Mouse (Mus musculus): ENCODE results near the gene Fam53b. TPM values are rescaled to one million over a fixed set of nuclear protein-coding genes. Genes with fewer than 3 reads are reported as not detected.
A peak's percentile ranks its signal among the peaks of the same experiment; 100 is the strongest.
"Not testable (repeated sequence)": the region's sequence is repeated elsewhere in the genome, so short reads cannot be mapped to it uniquely, and the experiment has no call there.

Fam53b gene
- polyA plus RNA-seq, 1 experiment from 2014 or later: 31.1 TPM

- Histone ChIP-seq H3K4me2 (no peak overlapping the region), H3K4me3 (no peak overlapping the region), H3K9ac (no peak overlapping the region), H3K36me3 (ENCODE audit: poor library complexity, severe bottlenecking) (no peaks in the 10 kb centered on the region), H3K27me3 (no peaks in the 10 kb centered on the region), H3K9me3 (replicated peaks) (no peaks in the 10 kb centered on the region), H3K27ac (no peak overlapping the region), H3K4me1 (0 out of 2 replicates have a peak, but pooled peaks cover 5% of the 10 kb centered on the region)
- ATAC-seq: no peak
- WGBS: 89% methylated on average over 2 of the region's 2 CpGs
Measured at GRCm38 (mm10) chr7:132675922-132676321, 137.8 kb downstream of the Fam53b start.

- WGBS: 59% methylated on average over 17 of the region's 17 CpGs
- no peak overlapping the region for H3K27ac ChIP-seq
- no peaks in the 10 kb centered on the region for H3K27me3 ChIP-seq
- no peak for ATAC-seq
- no peaks in the 10 kb centered on the region for H3K9me3 ChIP-seq (replicated peaks)
- no peak overlapping the region for H3K4me3 ChIP-seq
- no peak overlapping the region for H3K4me2 ChIP-seq
- 0 out of 2 replicates have a peak, but pooled peaks cover 5% of the 10 kb centered on the region for H3K4me1 ChIP-seq
- H3K36me3 ChIP-seq (ENCODE audit: poor library complexity, severe bottlenecking): no peaks in the 10 kb centered on the region
- no peak overlapping the region for H3K9ac ChIP-seq
Measured at GRCm38 (mm10) chr7:132673931-132674755, 139.5 kb downstream of the Fam53b start.

GRCm38 (mm10) chr7:132672481-132672959 lies 141.2 kb downstream of the Fam53b start:
- no peak for ATAC-seq
- no peaks in the 10 kb centered on the region for H3K27me3 ChIP-seq

GRCm38 (mm10) chr7:132670863-132671165 lies 142.9 kb downstream of the Fam53b start:
- Histone ChIP-seq H3K27ac (no peak overlapping the region), H3K4me3 (no peak overlapping the region), H3K4me1 (peaks cover 16% of the 10 kb centered on the region), H3K9me3 (replicated peaks) (no peaks in the 10 kb centered on the region), H3K4me2 (no peak overlapping the region), H3K36me3 (ENCODE audit: poor library complexity, severe bottlenecking) (no peaks in the 10 kb centered on the region), H3K27me3 (no peaks in the 10 kb centered on the region), H3K9ac (no peak overlapping the region)
- WGBS: 87% methylated on average over 3 of the region's 3 CpGs
- ATAC-seq: no peak

More at GRCm38 (mm10) chr7:132672481-132672959, 141.2 kb downstream of the Fam53b start:
- Histone ChIP-seq H3K4me2 (no peak overlapping the region), H3K9ac (no peak overlapping the region), H3K27ac (no peak overlapping the region), H3K36me3 (ENCODE audit: poor library complexity, severe bottlenecking) (no peaks in the 10 kb centered on the region), H3K9me3 (replicated peaks) (no peaks in the 10 kb centered on the region), H3K4me3 (no peak overlapping the region), H3K4me1 (peaks cover 9% of the 10 kb centered on the region; the same call in 1 of the 2 replicates)
- WGBS: 76% methylated on average over 7 of the region's 7 CpGs

GRCm38 (mm10) chr7:132669999-132670862 lies 143.5 kb downstream of the Fam53b start:
- no peaks in the 10 kb centered on the region for H3K27me3 ChIP-seq
- ATAC-seq: no peak
- no peak overlapping the region for H3K27ac ChIP-seq
- no peak overlapping the region for H3K4me3 ChIP-seq
- 87% methylated on average over 20 of the region's 20 CpGs for WGBS
- H3K9me3 ChIP-seq (replicated peaks): no peaks in the 10 kb centered on the region
- H3K4me1 ChIP-seq: peaks cover 20% of the 10 kb centered on the region
- H3K4me2 ChIP-seq: no peak overlapping the region
- no peaks in the 10 kb centered on the region for H3K36me3 ChIP-seq (ENCODE audit: poor library complexity, severe bottlenecking)
- no peak overlapping the region for H3K9ac ChIP-seq

GRCm38 (mm10) chr7:132668604-132669003 lies 145.1 kb downstream of the Fam53b start:
- Histone ChIP-seq H3K27ac (no peak overlapping the region), H3K36me3 (ENCODE audit: poor library complexity, severe bottlenecking) (no peaks in the 10 kb centered on the region), H3K9ac (no peak overlapping the region), H3K4me3 (no peak overlapping the region), H3K4me1 (peaks cover 30% of the 10 kb centered on the region), H3K9me3 (replicated peaks) (no peaks in the 10 kb centered on the region), H3K4me2 (no peak overlapping the region), H3K27me3 (peaks cover 5% of the 10 kb centered on the region)
- WGBS: 33% methylated on average over 2 of the region's 2 CpGs
- ATAC-seq: no peak

GRCm38 (mm10) chr7:132666516-132666915 lies 147.2 kb downstream of the Fam53b start:
- Histone ChIP-seq H3K4me1 (peaks cover 30% of the 10 kb centered on the region), H3K9me3 (replicated peaks) (no peaks in the 10 kb centered on the region), H3K4me2 (no peak overlapping the region), H3K27me3 (peaks cover 20% of the 10 kb centered on the region), H3K9ac (0 out of 2 replicates have a peak overlapping the region, but pooled peaks have one; percentile 19), H3K27ac (peak overlapping the region; percentile 36; the same call in 1 of the 2 replicates), H3K36me3 (ENCODE audit: poor library complexity, severe bottlenecking) (no peaks in the 10 kb centered on the region), H3K4me3 (no peak overlapping the region)
- WGBS: 67% methylated on average over 4 of the region's 4 CpGs
- no peak for ATAC-seq

- 7% methylated on average over 6 of the region's 8 CpGs for WGBS
- Histone ChIP-seq H3K9ac (0 out of 2 replicates have a peak overlapping the region, but pooled peaks have one; percentile 19), H3K4me1 (peaks cover 35% of the 10 kb centered on the region), H3K27ac (peak overlapping the region; percentile 36), H3K4me3 (no peak overlapping the region), H3K27me3 (peaks cover 21% of the 10 kb centered on the region), H3K36me3 (ENCODE audit: poor library complexity, severe bottlenecking) (no peaks in the 10 kb centered on the region), H3K9me3 (replicated peaks) (no peaks in the 10 kb centered on the region), H3K4me2 (no peak overlapping the region)
- ATAC-seq: peak; percentile 57; the same call in 1 of the 2 replicates
Measured at GRCm38 (mm10) chr7:132665664-132666382, 147.9 kb downstream of the Fam53b start.

GRCm38 (mm10) chr7:132664815-132665214 lies 148.9 kb downstream of the Fam53b start:
- Histone ChIP-seq H3K27me3 (peaks cover 21% of the 10 kb centered on the region), H3K4me2 (no peak overlapping the region), H3K4me3 (no peak overlapping the region), H3K36me3 (ENCODE audit: poor library complexity, severe bottlenecking) (no peaks in the 10 kb centered on the region), H3K4me1 (peaks cover 43% of the 10 kb centered on the region), H3K9me3 (replicated peaks) (no peaks in the 10 kb centered on the region), H3K27ac (no peak overlapping the region; the same call in 1 of the 2 replicates), H3K9ac (no peak overlapping the region)
- WGBS: 63% methylated on average over 6 of the region's 6 CpGs
- ATAC-seq: no peak

- ATAC-seq; H3K4me3 ChIP-seq; H3K27ac ChIP-seq; H3K36me3 ChIP-seq (ENCODE audit: poor library complexity, severe bottlenecking); H3K9me3 ChIP-seq (replicated peaks); H3K4me2 ChIP-seq; H3K9ac ChIP-seq: not testable (repeated sequence)
- Histone ChIP-seq H3K27me3 (peaks cover 26% of the 10 kb centered on the region), H3K4me1 (peaks cover 54% of the 10 kb centered on the region)
- 71% methylated on average over 6 of the region's 6 CpGs for WGBS
Measured at GRCm38 (mm10) chr7:132662831-132663230, 150.9 kb downstream of the Fam53b start.

Measured in forebrain, embryonic 13.5 days (tissue).